Mouse (Mus musculus) hindbrain, embryonic 12.5 days (tissue): ENCODE results near the gene Togaram2. TPM values are rescaled to one million over a fixed set of nuclear protein-coding genes. Genes with fewer than 3 reads are reported as not detected.
"Not testable (repeated sequence)": the region's sequence is repeated elsewhere in the genome, so short reads cannot be mapped to it uniquely, and the experiment has no call there.

ENCODE experiments used
- ATAC-seq: fragments of 200-750 bp; cut with Nextera tagmentation; 2 replicates; pipeline ENCODE4 v1.8.0; 2017; ENCODE audit warnings: moderate TSS enrichment; ENCODE audit not compliant: low FRiP score
- H3K27ac ChIP-seq: fragments of 300-500 bp; sonication (generic); 2 replicates; pipeline ENCODE4 v1.5.1; 2016; ENCODE audit warnings: mild to moderate bottlenecking
- H3K27me3 ChIP-seq: fragments of 300-500 bp; sonication (generic); 2 replicates; pipeline ENCODE4 v1.6.1; 2016; ENCODE audit warnings: mild to moderate bottlenecking
- H3K36me3 ChIP-seq: fragments of 300-500 bp; sonication (generic); 2 replicates; pipeline ENCODE4 v1.6.1; 2016; ENCODE audit warnings: mild to moderate bottlenecking
- H3K4me1 ChIP-seq: fragments of 300-500 bp; sonication (generic); 2 replicates; pipeline ENCODE4 v1.6.1; 2016
- H3K4me2 ChIP-seq: fragments of 300-500 bp; sonication (generic); replicated peaks from 2 replicates; pipeline ENCODE4 v1.6.1; 2016; ENCODE audit warnings: mild to moderate bottlenecking
- H3K4me3 ChIP-seq: fragments of 300-500 bp; sonication (generic); 2 replicates; pipeline ENCODE4 v1.5.1; 2016; ENCODE audit warnings: mild to moderate bottlenecking
- H3K9ac ChIP-seq: fragments of 300-500 bp; sonication (generic); 2 replicates; pipeline ENCODE4 v1.6.1; 2016; ENCODE audit warnings: mild to moderate bottlenecking, moderate library complexity
- H3K9me3 ChIP-seq: fragments of 300-500 bp; sonication (generic); replicated peaks from 2 replicates; pipeline ENCODE4 v1.6.1; 2016; ENCODE audit warnings: mild to moderate bottlenecking
- whole genome bisulfite sequencing: fragments of 180-500 bp; shearing (Covaris S2); methylation state at CpG from one replicate; pipeline ENCODE4 v1.1.7; 2016; 5-methylcytosine and 5-hydroxymethylcytosine counted together
- polyA plus RNA-seq: library from polyadenylated mRNA; unstranded; fragments of >200 nt; fragmentation: Nextera tagmentation; extraction: Ambion mirVana; gene quantifications from 2 replicates; pipeline ENCODE4 v1.2.1, GENCODE M21; 2016

The Togaram2 gene
- polyA plus RNA-seq, 1 experiment from 2014 or later: 0.19 TPM

- H3K27me3 ChIP-seq: no peaks in the 10 kb centered on the region
- no peaks in the 10 kb centered on the region for H3K9me3 ChIP-seq
- 76% methylated on average over 10 of the region's 10 CpGs for WGBS
- H3K27ac ChIP-seq: no peak within 1 kb of the TSS
- H3K9ac ChIP-seq: no peak within 1 kb of the TSS
- H3K36me3 ChIP-seq: no peaks in the 10 kb centered on the region
- no peaks in the 10 kb centered on the region for H3K4me1 ChIP-seq
- H3K4me2 ChIP-seq: no peak within 1 kb of the TSS
- no peak for ATAC-seq
- H3K4me3 ChIP-seq: no peak within 1 kb of the TSS
These were observed 79.8 kb downstream of the Togaram2 start, which contains the start of gene Pcare for GRCm38 (mm10) chr17:71752831-71753230. TSS of gene Pcare (minus strand) at chr17:71752894.

GRCm38 (mm10) chr17:71760536-71760935 lies 87.5 kb downstream of the Togaram2 start:
- Histone ChIP-seq H3K4me1 (no peaks in the 10 kb centered on the region), H3K27me3 (no peaks in the 10 kb centered on the region), H3K36me3 (no peaks in the 10 kb centered on the region), H3K9ac (no peak overlapping the region), H3K4me3 (no peak overlapping the region), H3K9me3 (no peaks in the 10 kb centered on the region), H3K4me2 (no peak overlapping the region), H3K27ac (no peak overlapping the region)
- no peak for ATAC-seq
- WGBS: 73% methylated on average over 7 of the region's 7 CpGs

GRCm38 (mm10) chr17:71768173-71768572 lies 95.1 kb downstream of the Togaram2 start, which contains the start of gene Clip4:
TSS of gene Clip4 (plus strand) at chr17:71768473.
- ATAC-seq, H3K9me3 ChIP-seq, H3K4me2 ChIP-seq, H3K4me3 ChIP-seq, H3K4me1 ChIP-seq, H3K27ac ChIP-seq, H3K27me3 ChIP-seq, H3K36me3 ChIP-seq, H3K9ac ChIP-seq: not testable (repeated sequence)
- WGBS: 73% methylated on average over 1 of the region's 1 CpGs

- no peak overlapping the region for H3K27ac ChIP-seq
- no peaks in the 10 kb centered on the region for H3K36me3 ChIP-seq
- 0 out of 2 replicates have a peak overlapping the region, but pooled peaks have one; percentile 9 for H3K4me2 ChIP-seq
- WGBS: 7% methylated on average over 6 of the region's 6 CpGs
- no peaks in the 10 kb centered on the region for H3K9me3 ChIP-seq
- H3K9ac ChIP-seq: no peak overlapping the region
- H3K4me3 ChIP-seq: no peak overlapping the region
- H3K4me1 ChIP-seq: peaks cover 10% of the 10 kb centered on the region; the same call in 1 of the 2 replicates
- H3K27me3 ChIP-seq: no peaks in the 10 kb centered on the region
- ATAC-seq: peak; percentile 61
These were observed 96.5 kb downstream of the Togaram2 start for GRCm38 (mm10) chr17:71769564-71769963.

GRCm38 (mm10) chr17:71770696-71771095 lies 97.6 kb downstream of the Togaram2 start:
- Histone ChIP-seq H3K4me1 (peaks cover 10% of the 10 kb centered on the region; the same call in 1 of the 2 replicates), H3K4me2 (no peak overlapping the region), H3K4me3 (no peak overlapping the region), H3K27ac (no peak overlapping the region), H3K36me3 (no peaks in the 10 kb centered on the region), H3K27me3 (no peaks in the 10 kb centered on the region), H3K9me3 (no peaks in the 10 kb centered on the region), H3K9ac (no peak overlapping the region)
- WGBS: 91% methylated on average over 3 of the region's 3 CpGs
- ATAC-seq: no peak

GRCm38 (mm10) chr17:71774173-71774572 lies 101.1 kb downstream of the Togaram2 start:
- 77% methylated on average over 4 of the region's 4 CpGs for WGBS
- Histone ChIP-seq H3K27me3 (no peaks in the 10 kb centered on the region), H3K36me3 (no peaks in the 10 kb centered on the region), H3K9ac (no peak overlapping the region), H3K27ac (no peak overlapping the region), H3K4me3 (no peak overlapping the region), H3K4me1 (peaks cover 7% of the 10 kb centered on the region; the same call in 1 of the 2 replicates), H3K9me3 (0 out of 2 replicates have a peak, but pooled peaks cover 3% of the 10 kb centered on the region), H3K4me2 (no peak overlapping the region)
- no peak for ATAC-seq

GRCm38 (mm10) chr17:71775279-71775678 lies 102.2 kb downstream of the Togaram2 start:
- no peak for ATAC-seq
- Histone ChIP-seq H3K27me3 (no peaks in the 10 kb centered on the region), H3K9me3 (0 out of 2 replicates have a peak, but pooled peaks cover 3% of the 10 kb centered on the region), H3K4me3 (no peak overlapping the region), H3K9ac (no peak overlapping the region), H3K27ac (no peak overlapping the region), H3K4me1 (no peaks in the 10 kb centered on the region), H3K4me2 (no peak overlapping the region), H3K36me3 (no peaks in the 10 kb centered on the region)
- WGBS: 80% methylated on average over 4 of the region's 4 CpGs

- peaks cover 11% of the 10 kb centered on the region for H3K4me1 ChIP-seq
- H3K9ac ChIP-seq: no peak overlapping the region
- H3K27ac ChIP-seq: no peak overlapping the region
- 0 out of 2 replicates have a peak, but pooled peaks cover 3% of the 10 kb centered on the region for H3K9me3 ChIP-seq
- WGBS: 70% methylated on average over 3 of the region's 3 CpGs
- no peak overlapping the region for H3K4me3 ChIP-seq
- 0 out of 2 replicates have a peak, but pooled peaks cover 5% of the 10 kb centered on the region for H3K27me3 ChIP-seq
- ATAC-seq: no peak
- no peaks in the 10 kb centered on the region for H3K36me3 ChIP-seq
- H3K4me2 ChIP-seq: no peak overlapping the region
These were observed 105.6 kb downstream of the Togaram2 start for GRCm38 (mm10) chr17:71778696-71779095.

Other genes with a start within 250 kb of the Togaram2 start
- 2.8 and 3.4 TPM in 2 replicates for gene Gm4707, start 213.3 kb upstream of the Togaram2 start, polyA plus RNA-seq
- gene Smchd1, start 197.9 kb upstream of the Togaram2 start, polyA plus RNA-seq: 59.2 and 65.3 TPM in 2 replicates
- gene Ndc80, start 146.4 kb upstream of the Togaram2 start, polyA plus RNA-seq: 32.2 and 33.3 TPM in 2 replicates
- gene Spdya, start 121.2 kb upstream of the Togaram2 start, polyA plus RNA-seq: 0.99 TPM in 2 replicates
- 66.9 and 67.4 TPM in 2 replicates for gene Wdr43, start 57.4 kb upstream of the Togaram2 start, polyA plus RNA-seq
- gene Pcare, start 79.6 kb downstream of the Togaram2 start, polyA plus RNA-seq: not detected in 2 replicates
- gene Clip4, start 95.2 kb downstream of the Togaram2 start, polyA plus RNA-seq: 7.5 and 9.2 TPM in 2 replicates